Mouse (Mus musculus) ES-E14 (cell line): ENCODE results near the gene Gsg1l. TPM values are rescaled to one million over a fixed set of nuclear protein-coding genes. Genes with fewer than 3 reads are reported as not detected.

Source experiments
- DNase-seq: peaks from one replicate; pipeline ENCODE4 v3.0.0-alpha.2; 2013; ENCODE audit warnings: low read depth, low spot score
- H3K27ac ChIP-seq: 2 replicates; pipeline ENCODE4 v1.5.1; 2012; ENCODE audit warnings: low read depth, mild to moderate bottlenecking, low read length, moderate library complexity, mixed read lengths; ENCODE audit not compliant: poor library complexity, insufficient read depth, severe bottlenecking
- H3K36me3 ChIP-seq: 2 replicates; pipeline ENCODE4 v1.6.1; 2012; ENCODE audit warnings: mild to moderate bottlenecking, low read length, moderate library complexity, mixed read lengths; ENCODE audit not compliant: control insufficient read depth, poor library complexity, insufficient read depth, severe bottlenecking
- H3K4me1 ChIP-seq, 2 experiments: fragments of 150-350 bp in 1 of 2; sonication (generic) in 1 of 2; 2 replicates each; pipeline ENCODE4 v1.6.1; 2012; ENCODE audit warnings: low read length in 2 of 2, mild to moderate bottlenecking in 1 of 2, mixed read lengths in 1 of 2; ENCODE audit not compliant: control insufficient read depth in 2 of 2, insufficient read depth in 2 of 2, poor library complexity in 1 of 2
- H3K4me3 ChIP-seq, 2 experiments: fragments of 150-350 bp in 1 of 2; sonication (generic) in 1 of 2; 2 replicates each; pipeline ENCODE4 v1.5.1; 2012; ENCODE audit warnings: low read length in 2 of 2, low read depth in 1 of 2, mild to moderate bottlenecking in 1 of 2, mixed read lengths in 1 of 2; ENCODE audit not compliant: insufficient read depth in 1 of 2, poor library complexity in 1 of 2, severe bottlenecking in 1 of 2
- H3K9ac ChIP-seq: 2 replicates; pipeline ENCODE4 v1.6.1; 2012; ENCODE audit warnings: low read depth, mild to moderate bottlenecking, low read length, mixed read lengths; ENCODE audit not compliant: poor library complexity, insufficient read depth, severe bottlenecking
- H3K9me3 ChIP-seq: fragments of 150-350 bp; sonication (generic); 2 replicates; pipeline ENCODE4 v1.6.1; 2012; ENCODE audit warnings: low read depth, mild to moderate bottlenecking, low read length; ENCODE audit not compliant: control insufficient read depth, insufficient read depth
- CHD2 ChIP-seq: IDR thresholded peaks from 2 replicates; pipeline ENCODE4 v1.6.1; 2014; ENCODE audit warnings: mild to moderate bottlenecking, low read depth, low read length, inconsistent platforms
- HCFC1 ChIP-seq: IDR thresholded peaks from 2 replicates; pipeline ENCODE4 v1.6.1; 2012; ENCODE audit warnings: low read length, inconsistent platforms, borderline replicate concordance; ENCODE audit not compliant: insufficient read depth
- MAFK ChIP-seq: IDR thresholded peaks from 2 replicates; pipeline ENCODE4 v1.6.1; 2014; ENCODE audit warnings: mild to moderate bottlenecking, low read depth, low read length, inconsistent platforms; ENCODE audit not compliant: insufficient read depth
- ZC3H11A ChIP-seq: IDR thresholded peaks from 2 replicates; pipeline ENCODE4 v1.6.1; 2012; ENCODE audit warnings: low read depth, mild to moderate bottlenecking, inconsistent platforms, low read length, borderline replicate concordance
- ZNF384 ChIP-seq: IDR thresholded peaks from 2 replicates; pipeline ENCODE4 v1.6.1; 2012; ENCODE audit warnings: low read depth, low read length, inconsistent platforms
- in situ Hi-C, 2 experiments: fragments of 600-800 bp; cut with MboI; formaldehyde crosslinking; loops; one replicate each; pipeline ENCODE4 v1.15.1; 2025; ENCODE audit warnings: low sequenced_read_pairs in 2 of 2, inconsistent platforms in 1 of 2; ENCODE audit not compliant: unreplicated experiment in 2 of 2
- total RNA-seq: library from RNA; depleted of rRNA; stranded (reverse); fragments of 300-350 nt; gene quantifications from 2 replicates; pipeline ENCODE4 v1.2.3, GENCODE M21; 2012

Gene Gsg1l
- total RNA-seq, 1 experiment = not detected

GRCm38 (mm10) chr7:125871404-125872201 is 210.6 kb downstream of the Gsg1l start:
- no peak for DNase-seq
- no peak overlapping the region for H3K9ac ChIP-seq
- in situ Hi-C loops = no loop called here
- H3K36me3 ChIP-seq = no peaks in the 10 kb centered on the region
- no peak overlapping the region for H3K4me3 ChIP-seq
- no peak for TF ChIP-seq ZNF384
- TF ChIP-seq MAFK = peak; percentile 84
- no peak for TF ChIP-seq CHD2
- H3K9me3 ChIP-seq = no peaks in the 10 kb centered on the region
- peaks cover 4 to 11% of the 10 kb centered on the region in 2 experiments; a peak in 2 of 4 replicates for H3K4me1 ChIP-seq
- no peak overlapping the region for H3K27ac ChIP-seq

DNA sequence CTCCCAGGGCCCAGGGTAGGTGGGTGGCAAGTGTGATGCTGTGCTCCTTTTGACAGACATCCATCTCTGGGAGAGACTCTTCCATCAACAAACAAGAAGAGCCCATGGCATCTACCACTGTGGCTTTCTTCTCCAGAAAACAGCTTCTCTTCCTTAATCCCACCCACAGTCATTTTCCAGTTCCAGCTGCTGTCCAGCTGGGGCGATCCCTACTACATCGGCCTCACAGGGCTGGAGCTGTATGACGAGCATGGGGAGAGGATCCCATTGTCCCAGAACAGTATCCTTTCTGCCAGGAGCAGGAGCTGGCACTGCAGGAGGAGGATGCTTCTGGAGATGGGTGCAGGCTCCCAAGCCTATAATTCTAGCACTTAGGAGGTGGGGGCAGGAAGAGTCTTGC is 213.6 kb downstream of the Gsg1l start:
- no peak overlapping the region for H3K4me3 ChIP-seq
- H3K36me3 ChIP-seq = no peaks in the 10 kb centered on the region
- TF ChIP-seq ZC3H11A = no peak
- no peak for TF ChIP-seq MAFK
- no peak for TF ChIP-seq CHD2
- TF ChIP-seq HCFC1 = no peak
- TF ChIP-seq ZNF384 = no peak
- peaks cover 4 to 11% of the 10 kb centered on the region in 2 experiments; a peak in 2 of 4 replicates for H3K4me1 ChIP-seq
- in situ Hi-C loops = no loop called here
- H3K27ac ChIP-seq = no peak overlapping the region
- H3K9me3 ChIP-seq = no peaks in the 10 kb centered on the region
- no peak for DNase-seq
- no peak overlapping the region for H3K9ac ChIP-seq

DNA sequence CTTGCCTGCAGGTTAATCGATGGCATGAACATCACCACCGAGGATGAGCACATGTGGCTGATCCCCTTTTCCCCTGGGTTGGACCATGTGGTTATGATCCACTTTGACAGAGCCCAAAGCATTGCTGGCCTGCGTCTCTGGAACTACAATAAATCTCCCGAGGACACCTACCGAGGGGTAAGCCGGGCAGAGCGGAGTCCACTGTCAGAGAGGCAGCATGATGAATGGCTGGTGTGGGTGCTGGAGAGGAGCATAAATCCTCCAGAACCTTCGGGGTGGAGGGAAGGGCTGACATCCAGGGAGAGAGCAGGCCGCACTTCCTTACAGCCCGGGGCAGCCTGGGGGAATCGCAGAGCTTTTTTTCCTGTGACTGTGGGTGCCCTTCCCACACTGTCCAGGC is 217.0 kb downstream of the Gsg1l start:
- in situ Hi-C loops = no loop called here
- no peak overlapping the region for H3K9ac ChIP-seq
- H3K27ac ChIP-seq = no peak overlapping the region
- no peaks in the 10 kb centered on the region; a peak in 1 of 4 replicates for H3K4me1 ChIP-seq
- TF ChIP-seq ZNF384 (no peak), ZC3H11A (no peak), HCFC1 (no peak), CHD2 (no peak), MAFK (no peak)
- no peak for DNase-seq
- H3K4me3 ChIP-seq = no peak overlapping the region
- no peaks in the 10 kb centered on the region for H3K36me3 ChIP-seq
- no peaks in the 10 kb centered on the region for H3K9me3 ChIP-seq

- in situ Hi-C loops = no loop called here
- DNase-seq = no peak
- no peaks in the 10 kb centered on the region for H3K9me3 ChIP-seq
- no peaks in the 10 kb centered on the region for H3K36me3 ChIP-seq
- H3K9ac ChIP-seq = no peak overlapping the region
- H3K4me3 ChIP-seq = no peak overlapping the region
- H3K27ac ChIP-seq = no peak overlapping the region
- no peak for TF ChIP-seq HCFC1
- no peak for TF ChIP-seq MAFK
- no peak for TF ChIP-seq ZC3H11A
- no peak for TF ChIP-seq CHD2
- no peaks in the 10 kb centered on the region for H3K4me1 ChIP-seq
Observed at GRCm38 (mm10) chr7:125864026-125864425, 218.2 kb downstream of the Gsg1l start.

GRCm38 (mm10) chr7:125860421-125860820 is 221.8 kb downstream of the Gsg1l start:
- Histone ChIP-seq H3K9ac (no peak overlapping the region), H3K27ac (no peak overlapping the region), H3K4me1 (no peaks in the 10 kb centered on the region), H3K9me3 (no peaks in the 10 kb centered on the region), H3K36me3 (no peaks in the 10 kb centered on the region), H3K4me3 (no peak overlapping the region)
- no peak for DNase-seq
- in situ Hi-C loops = no loop called here
- TF ChIP-seq MAFK (no peak), ZC3H11A (no peak), HCFC1 (no peak), CHD2 (no peak), ZNF384 (no peak)
